ENCODE assay signal across 8 mouse cellular contexts in the genomic region with DNA sequence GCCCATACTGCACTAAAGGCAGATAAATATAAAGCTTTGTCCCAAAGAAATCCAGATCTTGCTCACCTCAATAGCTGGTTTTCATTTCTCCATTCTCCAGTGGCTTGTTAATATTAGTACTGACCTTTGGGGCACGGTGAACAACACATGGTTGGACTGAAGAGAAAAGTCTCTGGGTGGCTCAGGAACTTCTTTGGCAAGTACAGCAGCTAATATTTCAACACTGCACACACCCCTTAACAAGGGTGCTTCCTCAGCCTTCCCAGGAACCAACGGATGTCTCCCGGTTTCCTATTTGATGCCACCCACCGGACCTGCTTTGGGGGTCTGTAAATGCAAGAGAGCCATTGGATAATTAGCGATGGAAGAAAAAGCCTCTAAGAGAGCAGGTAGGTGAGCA. TPM values are rescaled to one million over a fixed set of nuclear protein-coding genes. Genes with fewer than 3 reads are reported as not detected.
DNase-seq lines count a peak whose midpoint lies in the region; ATAC-seq and TF ChIP-seq lines count a peak whose summit lies in the region.

A gene (minus strand): TSS at position 173 of the 400 bp plus-strand sequence.

- peak within 1 kb of the TSS; percentile 61 for H3K4me3 ChIP-seq in heart, embryonic 13.5 days
- H3K4me3 ChIP-seq in G1E (ENCODE audit: low read depth, low read length), result peak within 1 kb of the TSS; percentile 74; the same call in 1 of the 2 replicates
- peak within 1 kb of the TSS; percentile 59; the same call in 1 of the 2 replicates for H3K4me3 ChIP-seq in forebrain, embryonic 10.5 days

- H3K9me3 ChIP-seq in heart, embryonic 13.5 days, result no peaks in the 10 kb centered on the region
- H3K9me3 ChIP-seq in G1E (replicated peaks), result no peaks in the 10 kb centered on the region
- H3K9me3 ChIP-seq in forebrain, embryonic 10.5 days, result no peaks in the 10 kb centered on the region

- H3K4me1 ChIP-seq in heart, embryonic 13.5 days, result peaks cover 20% of the 10 kb centered on the region; the same call in 1 of the 2 replicates
- H3K4me1 ChIP-seq in G1E (ENCODE audit: insufficient read depth, low read depth, low read length), result peaks cover 29% of the 10 kb centered on the region
- H3K4me1 ChIP-seq in forebrain, embryonic 10.5 days, result no peaks in the 10 kb centered on the region

- H3K36me3 ChIP-seq in heart, embryonic 13.5 days, result peaks cover 13% of the 10 kb centered on the region
- H3K36me3 ChIP-seq in G1E (replicated peaks), result peaks cover 15% of the 10 kb centered on the region
- H3K36me3 ChIP-seq in forebrain, embryonic 10.5 days (replicated peaks), result peaks cover 13% of the 10 kb centered on the region

- H3K27me3 ChIP-seq in heart, embryonic 13.5 days (replicated peaks), result no peaks in the 10 kb centered on the region
- H3K27me3 ChIP-seq in G1E (ENCODE audit: insufficient read depth, low read length), result no peaks in the 10 kb centered on the region
- H3K27me3 ChIP-seq in forebrain, embryonic 10.5 days (ENCODE audit: poor library complexity, severe bottlenecking), result peaks cover 64% of the 10 kb centered on the region

- peak within 1 kb of the TSS; percentile 72 for H3K4me2 ChIP-seq in heart, embryonic 13.5 days

- TF ChIP-seq CTCF in G1E (IDR thresholded peaks at IDR 0.05; ENCODE audit: low read depth, low read length), result no peak

- intact Hi-C loops in left cerebral cortex, postnatal 14 days (cut with DNase I), result no loop called here

- ATAC-seq in heart, embryonic 13.5 days (ENCODE audit: extremely low read depth, insufficient number of reproducible peaks, low FRiP score, low TSS enrichment), result no peak
- ATAC-seq in G1E (ENCODE audit: extremely low read depth, insufficient number of reproducible peaks, low FRiP score, poor library complexity, severe bottlenecking), result no peak
- ATAC-seq in neutrophil, adult 5-6 weeks (ENCODE audit: extremely low read depth, insufficient number of reproducible peaks, low FRiP score, poor library complexity, severe bottlenecking), result no peak

- 73% methylated on average over 5 of the region's 5 CpGs for WGBS in heart, embryonic 13.5 days
- WGBS in forebrain, embryonic 10.5 days, result 83% methylated on average over 5 of the region's 5 CpGs

- H3K9ac ChIP-seq in heart, embryonic 13.5 days, result no peak within 1 kb of the TSS

- no peak for DNase-seq in heart, adult 8-10 months (ENCODE audit: low spot score)
- no peak for DNase-seq in G1E (ENCODE audit: low spot score)
- DNase-seq in forebrain, embryonic 10.5 days (ENCODE audit: extremely low spot score, low spot score), result no peak
- no peak for DNase-seq in left cerebral cortex, postnatal 14 days (ENCODE audit: low spot score in 2 of 2)
- DNase-seq in natural killer cell, adult 2 months (ENCODE audit: low spot score in 2 of 2), result no peak
- DNase-seq in frontal cortex, postnatal 36 days (ENCODE audit: low spot score in 2 of 2), result no peak

- peak within 1 kb of the TSS; percentile 90 for H3K27ac ChIP-seq in heart, embryonic 13.5 days (replicated peaks)
- peak within 1 kb of the TSS; percentile 89; the same call in 1 of the 2 replicates for H3K27ac ChIP-seq in forebrain, embryonic 10.5 days

RNA-seq across cellular contexts. Expression of the gene that starts here (rescaled TPM):
- 12.8 TPM in 2 replicates for polyA plus RNA-seq in heart, embryonic 13.5 days (2015; fragmentation: Nextera tagmentation; extraction: Ambion mirVana)
- 10 to 100 TPM in 1 of 4 experiments, 1 to 10 TPM in 3; 5.8 to 10.2 (median 9.1) TPM for total RNA-seq in heart, adult 8-10 months (2022)
- total RNA-seq in G1E (2014; fragmentation: Nextera tagmentation) (21.0 and 22.8 TPM in 2 replicates), G1E (2017) (7.7 and 8.0 TPM in 2 replicates)
- 1.2 and 1.3 TPM in 2 replicates for polyA plus RNA-seq in G1E (2012)
- 27.7 and 30.6 TPM in 2 replicates for polyA plus RNA-seq in forebrain, embryonic 10.5 days (2016; fragmentation: Nextera tagmentation; extraction: Ambion mirVana)
- 10 to 100 TPM; 13.7 to 16.2 TPM for total RNA-seq in left cerebral cortex, postnatal 14 days (2021)
- 5.9 and 12.2 TPM in 2 replicates for total RNA-seq in neutrophil, adult 5-6 weeks (2017)
